Mouse (Mus musculus): ENCODE measurements at regions not wholly inside any gene's neighbourhood (a gene's known extent, or its start where the extent isn't known, plus 50 kb on each side); places are given as distances from the start of the nearest gene placed in this dataset.

GRCm38 (mm10) chr15:51103948-51104347 is 2780.8 kb upstream of the Gm7489 start:
- no peak for DNase-seq

GRCm38 (mm10) chr15:51104362-51104761 is 2780.3 kb upstream of the Gm7489 start:
- no peak for DNase-seq

- no peak for DNase-seq
Measured at GRCm38 (mm10) chr15:51104796-51105195, 2779.9 kb upstream of the Gm7489 start.

GRCm38 (mm10) chr15:51105359-51106008 is 2779.2 kb upstream of the Gm7489 start:
- no peak for DNase-seq

- DNase-seq = no peak
Measured at GRCm38 (mm10) chr15:51110186-51110585, 2774.5 kb upstream of the Gm7489 start.

GRCm38 (mm10) chr15:51125896-51126295 is 2758.8 kb upstream of the Gm7489 start:
- no peak for DNase-seq

GRCm38 (mm10) chr15:51131017-51131416 is 2753.7 kb upstream of the Gm7489 start:
- no peak for DNase-seq

GRCm38 (mm10) chr15:51136121-51136520 is 2748.6 kb upstream of the Gm7489 start:
- no peak for DNase-seq

GRCm38 (mm10) chr15:51139507-51139906 is 2745.2 kb upstream of the Gm7489 start:
- no peak for DNase-seq

GRCm38 (mm10) chr15:51173976-51174620 is 2710.6 kb upstream of the Gm7489 start:
- no peak for DNase-seq

GRCm38 (mm10) chr15:51176466-51176865 is 2708.2 kb upstream of the Gm7489 start:
- DNase-seq = peak; percentile 4

- DNase-seq = no peak
Measured at GRCm38 (mm10) chr15:51189134-51189533, 2695.6 kb upstream of the Gm7489 start.

- no peak for DNase-seq
Measured at GRCm38 (mm10) chr15:51197466-51198158, 2687.1 kb upstream of the Gm7489 start.

GRCm38 (mm10) chr15:51203351-51203750 is 2681.4 kb upstream of the Gm7489 start:
- no peak for DNase-seq

- no peak for DNase-seq
Measured at GRCm38 (mm10) chr15:51206050-51206449, 2678.7 kb upstream of the Gm7489 start.

GRCm38 (mm10) chr15:51206773-51207172 is 2677.9 kb upstream of the Gm7489 start:
- no peak for DNase-seq

- no peak for DNase-seq
Measured at GRCm38 (mm10) chr15:51234873-51235272, 2649.8 kb upstream of the Gm7489 start.

- DNase-seq = no peak
Measured at GRCm38 (mm10) chr15:51244596-51244995, 2640.1 kb upstream of the Gm7489 start.

- DNase-seq = no peak
Measured at GRCm38 (mm10) chr15:51247259-51247658, 2637.4 kb upstream of the Gm7489 start.

- DNase-seq = no peak
Measured at GRCm38 (mm10) chr15:51248034-51248788, 2636.5 kb upstream of the Gm7489 start.

- DNase-seq = no peak
Measured at GRCm38 (mm10) chr15:51248789-51249040, 2636.0 kb upstream of the Gm7489 start.

GRCm38 (mm10) chr15:51254143-51254542 is 2630.6 kb upstream of the Gm7489 start:
- no peak for DNase-seq

GRCm38 (mm10) chr15:51255203-51255615 is 2629.5 kb upstream of the Gm7489 start:
- no peak for DNase-seq
